Mouse (Mus musculus): ENCODE measurements around the gene Hprt. TPM values are rescaled to one million over a fixed set of nuclear protein-coding genes. Genes with fewer than 3 reads are reported as not detected.

Gene Hprt
- polyA plus RNA-seq, 1 experiment from 2014 or later: 127 TPM

GRCm38 (mm10) chrX:53055771-53056170, 67.8 kb downstream of the Hprt start:
- peak overlapping the region; percentile 58 for H3K4me3 ChIP-seq (ENCODE audit: low read depth, low read length)
- peak; percentile 59 for DNase-seq (ENCODE audit: low spot score)
- no peaks in the 10 kb centered on the region; the same call in 1 of the 2 replicates for H3K4me1 ChIP-seq (ENCODE audit: insufficient read depth, low read depth, low read length)
- 11% methylated on average over 8 of the region's 9 CpGs for WGBS
- H3K9me3 ChIP-seq (ENCODE audit: low read length): no peaks in the 10 kb centered on the region
- no peak overlapping the region for H3K9ac ChIP-seq (replicated peaks; ENCODE audit: low read depth)
- H3K4me2 ChIP-seq (replicated peaks; ENCODE audit: low read depth, low read length): peak overlapping the region; percentile 54
- H3K27ac ChIP-seq (ENCODE audit: low read length): peak overlapping the region; percentile 95; the same call in 1 of the 2 replicates
- no peak for ATAC-seq
- H3K27me3 ChIP-seq (replicated peaks; ENCODE audit: insufficient read depth, low read length): no peaks in the 10 kb centered on the region
- no peak for TF ChIP-seq CTCF (IDR thresholded peaks at IDR 0.05)
- TF ChIP-seq EP300 (IDR thresholded peaks at IDR 0.05): no peak
- no peaks in the 10 kb centered on the region for H3K36me3 ChIP-seq (ENCODE audit: insufficient read depth, low read length)

DNA sequence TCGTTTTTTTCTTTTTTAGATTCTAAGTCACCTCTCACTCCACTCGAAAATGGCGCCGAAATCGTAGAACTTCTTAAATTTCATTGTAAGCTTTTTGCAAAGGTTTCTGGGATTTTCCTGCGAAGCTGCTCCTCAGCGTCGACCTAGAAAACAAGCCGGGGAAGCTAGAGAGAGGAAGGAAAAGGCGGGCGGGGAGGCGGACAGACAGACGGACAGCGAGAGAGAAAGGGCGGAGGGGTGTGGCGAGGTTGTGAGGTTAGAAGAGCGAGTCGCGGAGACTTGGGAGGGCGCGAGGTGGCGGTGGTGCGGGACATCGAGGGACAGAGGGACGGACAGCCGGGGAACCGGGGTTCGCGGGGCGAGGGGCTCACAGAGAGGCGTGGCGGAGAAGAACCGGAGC, 68.7 kb downstream of the Hprt start:
- ATAC-seq (peak; percentile 34), DNase-seq (ENCODE audit: low spot score) (peak; percentile 56)
- H3K36me3 ChIP-seq (ENCODE audit: insufficient read depth, low read length): no peaks in the 10 kb centered on the region
- 14% methylated on average over 20 of the region's 33 CpGs for WGBS
- peak overlapping the region; percentile 54 for H3K4me2 ChIP-seq (replicated peaks; ENCODE audit: low read depth, low read length)
- H3K9ac ChIP-seq (replicated peaks; ENCODE audit: low read depth): peak overlapping the region; percentile 74
- H3K4me3 ChIP-seq (ENCODE audit: low read depth, low read length): peak overlapping the region; percentile 58
- no peaks in the 10 kb centered on the region for H3K9me3 ChIP-seq (ENCODE audit: low read length)
- TF ChIP-seq EP300 (IDR thresholded peaks at IDR 0.05): no peak
- no peak for TF ChIP-seq CTCF (IDR thresholded peaks at IDR 0.05)
- H3K27ac ChIP-seq (ENCODE audit: low read length): peak overlapping the region; percentile 95
- H3K4me1 ChIP-seq (ENCODE audit: insufficient read depth, low read depth, low read length): no peaks in the 10 kb centered on the region; the same call in 1 of the 2 replicates
- no peaks in the 10 kb centered on the region for H3K27me3 ChIP-seq (replicated peaks; ENCODE audit: insufficient read depth, low read length)

GRCm38 (mm10) chrX:53057054-53057759, 69.3 kb downstream of the Hprt start:
- peak overlapping the region; percentile 95 for H3K27ac ChIP-seq (ENCODE audit: low read length)
- H3K4me2 ChIP-seq (replicated peaks; ENCODE audit: low read depth, low read length): peak overlapping the region; percentile 54
- no peaks in the 10 kb centered on the region for H3K36me3 ChIP-seq (ENCODE audit: insufficient read depth, low read length)
- DNase-seq (ENCODE audit: low spot score) (peak; percentile 93), ATAC-seq (peak; percentile 93)
- peak overlapping the region; percentile 74 for H3K9ac ChIP-seq (replicated peaks; ENCODE audit: low read depth)
- no peaks in the 10 kb centered on the region for H3K9me3 ChIP-seq (ENCODE audit: low read length)
- no peaks in the 10 kb centered on the region for H3K27me3 ChIP-seq (replicated peaks; ENCODE audit: insufficient read depth, low read length)
- no peaks in the 10 kb centered on the region; the same call in 1 of the 2 replicates for H3K4me1 ChIP-seq (ENCODE audit: insufficient read depth, low read depth, low read length)
- H3K4me3 ChIP-seq (ENCODE audit: low read depth, low read length): peak overlapping the region; percentile 58
- TF ChIP-seq EP300 (IDR thresholded peaks at IDR 0.05) (peak; percentile 28; the same call in 1 of the 2 replicates), CTCF (IDR thresholded peaks at IDR 0.05) (no peak)
- 12% methylated on average over 20 of the region's 42 CpGs for WGBS

- no peak for ATAC-seq
- Histone ChIP-seq H3K4me3 (ENCODE audit: low read depth, low read length) (peak overlapping the region; percentile 58; the same call in 1 of the 2 replicates), H3K27ac (ENCODE audit: low read length) (peak overlapping the region; percentile 95), H3K36me3 (ENCODE audit: insufficient read depth, low read length) (no peaks in the 10 kb centered on the region), H3K9me3 (ENCODE audit: low read length) (no peaks in the 10 kb centered on the region), H3K4me1 (ENCODE audit: insufficient read depth, low read depth, low read length) (no peaks in the 10 kb centered on the region; the same call in 1 of the 2 replicates), H3K4me2 (replicated peaks; ENCODE audit: low read depth, low read length) (peak overlapping the region; percentile 54), H3K27me3 (replicated peaks; ENCODE audit: insufficient read depth, low read length) (no peaks in the 10 kb centered on the region), H3K9ac (replicated peaks; ENCODE audit: low read depth) (no peak overlapping the region)
- TF ChIP-seq CTCF (IDR thresholded peaks at IDR 0.05) (no peak), EP300 (IDR thresholded peaks at IDR 0.05) (no peak)
- DNase-seq (ENCODE audit: low spot score): no peak
- 16% methylated on average over 6 of the region's 6 CpGs for WGBS
These were observed 69.8 kb downstream of the Hprt start for GRCm38 (mm10) chrX:53057760-53058090.

DNA sequence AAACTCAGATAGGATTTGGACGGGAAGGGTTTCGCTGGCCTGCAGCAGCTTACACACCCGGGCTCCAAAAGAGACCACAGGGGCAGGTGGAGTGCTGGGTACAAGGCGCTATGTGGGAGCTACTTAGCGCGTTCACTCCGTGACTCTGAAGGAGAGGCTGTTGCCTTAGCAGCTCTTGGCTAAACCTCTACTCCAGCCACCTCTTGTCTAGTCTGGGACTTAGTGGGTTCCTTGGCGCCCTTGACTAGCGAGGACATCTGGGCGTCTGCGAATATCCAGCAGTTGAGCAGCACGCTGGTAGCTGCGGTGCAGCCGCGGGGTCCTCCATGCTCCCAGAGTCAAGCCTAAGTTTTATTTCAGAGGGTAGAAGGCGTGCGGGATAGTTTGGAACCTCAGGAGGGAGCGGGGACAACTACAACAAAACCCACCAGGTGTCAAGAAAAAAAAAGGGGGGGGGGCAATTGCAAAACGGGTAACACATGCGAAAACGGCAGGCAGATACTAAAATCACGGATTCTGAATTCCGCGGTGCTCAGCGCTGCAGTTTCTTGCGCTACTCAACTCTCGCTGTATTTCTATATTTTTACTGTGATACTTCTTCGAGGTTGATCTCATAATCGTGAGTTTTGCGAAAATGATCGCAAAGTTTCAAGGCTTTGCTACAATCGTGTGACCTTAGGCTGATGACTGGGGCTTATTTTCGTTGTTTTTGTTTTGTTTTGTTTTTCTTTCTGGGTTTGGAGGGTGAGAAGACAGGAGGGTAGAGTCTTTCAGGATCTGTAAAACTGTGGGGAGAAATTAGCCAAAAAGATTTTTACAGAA, 70.7 kb downstream of the Hprt start:
- H3K27ac ChIP-seq (ENCODE audit: low read length): peak overlapping the region; percentile 95
- 11% methylated on average over 33 of the region's 33 CpGs for WGBS
- H3K4me3 ChIP-seq (ENCODE audit: low read depth, low read length): peak overlapping the region; percentile 31
- DNase-seq (ENCODE audit: low spot score) (no peak), ATAC-seq (0 out of 2 replicates have a peak, but pooled peaks have one; percentile 2)
- no peaks in the 10 kb centered on the region for H3K9me3 ChIP-seq (ENCODE audit: low read length)
- peak overlapping the region; percentile 55 for H3K4me2 ChIP-seq (replicated peaks; ENCODE audit: low read depth, low read length)
- no peaks in the 10 kb centered on the region for H3K27me3 ChIP-seq (replicated peaks; ENCODE audit: insufficient read depth, low read length)
- H3K4me1 ChIP-seq (ENCODE audit: insufficient read depth, low read depth, low read length): no peaks in the 10 kb centered on the region; the same call in 1 of the 2 replicates
- H3K9ac ChIP-seq (replicated peaks; ENCODE audit: low read depth): peak overlapping the region; percentile 36; the same call in 1 of the 2 replicates
- no peaks in the 10 kb centered on the region for H3K36me3 ChIP-seq (ENCODE audit: insufficient read depth, low read length)
- TF ChIP-seq EP300 (IDR thresholded peaks at IDR 0.05): no peak
- no peak for TF ChIP-seq CTCF (IDR thresholded peaks at IDR 0.05)

DNA sequence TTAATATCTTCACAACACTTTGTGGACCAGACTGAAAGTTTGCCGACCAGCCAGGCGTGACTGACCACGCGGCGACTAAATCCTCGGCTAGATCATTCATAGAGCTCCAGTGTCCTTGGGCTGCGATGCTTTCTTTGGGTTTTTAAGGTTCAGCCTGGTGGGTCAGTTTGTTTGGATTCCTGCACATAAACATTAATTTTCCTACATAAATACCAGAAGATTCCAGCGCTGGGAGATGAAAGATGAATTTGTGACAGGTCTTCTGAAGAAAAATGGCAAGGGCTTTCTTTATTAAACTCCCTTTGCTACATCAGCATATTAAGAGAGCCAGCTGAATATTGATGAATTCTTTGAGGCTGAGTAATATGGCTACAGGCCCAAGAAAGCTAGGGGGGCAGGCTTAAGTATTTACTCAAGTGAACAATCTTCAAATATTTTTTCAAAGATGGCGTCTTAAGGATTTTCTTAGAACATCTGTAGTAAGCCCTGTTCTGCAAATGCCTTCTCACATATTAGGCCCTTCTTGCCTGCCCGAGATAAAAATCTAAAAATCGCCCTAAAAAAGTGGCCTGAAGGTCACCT, 71.6 kb downstream of the Hprt start:
- Histone ChIP-seq H3K9me3 (ENCODE audit: low read length) (no peaks in the 10 kb centered on the region), H3K27me3 (replicated peaks; ENCODE audit: insufficient read depth, low read length) (no peaks in the 10 kb centered on the region), H3K9ac (replicated peaks; ENCODE audit: low read depth) (no peak overlapping the region), H3K27ac (ENCODE audit: low read length) (peak overlapping the region; percentile 95), H3K36me3 (ENCODE audit: insufficient read depth, low read length) (no peaks in the 10 kb centered on the region), H3K4me2 (replicated peaks; ENCODE audit: low read depth, low read length) (peak overlapping the region; percentile 55), H3K4me3 (ENCODE audit: low read depth, low read length) (peak overlapping the region; percentile 31; the same call in 1 of the 2 replicates), H3K4me1 (ENCODE audit: insufficient read depth, low read depth, low read length) (no peaks in the 10 kb centered on the region)
- WGBS: 19% methylated on average over 11 of the region's 11 CpGs
- DNase-seq (ENCODE audit: low spot score) (peak; percentile 53), ATAC-seq (no peak)
- TF ChIP-seq EP300 (IDR thresholded peaks at IDR 0.05) (peak; percentile 48; the same call in 1 of the 2 replicates), CTCF (IDR thresholded peaks at IDR 0.05) (no peak)

All from lung, postnatal 0 days (tissue).